Mouse (Mus musculus) adrenal gland, postnatal 4 days (tissue): ENCODE measurements around the gene Hacl1. TPM values are rescaled to one million over a fixed set of nuclear protein-coding genes. Genes with fewer than 3 reads are reported as not detected.

Source experiments
- DNase-seq, 2 experiments: peaks; one replicate each; pipeline ENCODE4 v3.0.0; 2021 to 2022; ENCODE audit warnings: low spot score in 2 of 2, mixed read lengths in 2 of 2
- total RNA-seq, 2 experiments: library from RNA; stranded (reverse); gene quantifications; 2 replicates each; pipeline ENCODE4 v1.2.3; 2021

Gene Hacl1
- total RNA-seq, 2 experiments from 2014 or later: 75.9 to 86.7 TPM

GRCm38 (mm10) chr14:31662555-31663211, 21.6 kb upstream of the Hacl1 start:
- DNase-seq: no peak

- DNase-seq: peak; percentile 37 to 61
Observed at GRCm38 (mm10) chr14:31661671-31662554, 20.8 kb upstream of the Hacl1 start.

GRCm38 (mm10) chr14:31660312-31661093, 19.4 kb upstream of the Hacl1 start:
- DNase-seq: no peak

- DNase-seq: no peak
Observed at GRCm38 (mm10) chr14:31659501-31660181, 18.6 kb upstream of the Hacl1 start.

GRCm38 (mm10) chr14:31658126-31658680, 17.1 kb upstream of the Hacl1 start:
- no peak for DNase-seq

- peak in 1 of 2 experiments; percentile 58 for DNase-seq
Observed at GRCm38 (mm10) chr14:31656857-31657645, 16.0 kb upstream of the Hacl1 start.

GRCm38 (mm10) chr14:31656386-31656785, 15.3 kb upstream of the Hacl1 start:
- DNase-seq: no peak

GRCm38 (mm10) chr14:31655406-31655805, 14.3 kb upstream of the Hacl1 start:
- DNase-seq: no peak

- DNase-seq: no peak
Observed at GRCm38 (mm10) chr14:31654816-31655215, 13.7 kb upstream of the Hacl1 start.

GRCm38 (mm10) chr14:31653101-31653875, 12.2 kb upstream of the Hacl1 start:
- DNase-seq: no peak

- DNase-seq: no peak
Observed at GRCm38 (mm10) chr14:31652624-31653023, 11.5 kb upstream of the Hacl1 start.

- DNase-seq: no peak
Observed at GRCm38 (mm10) chr14:31652106-31652505, 11.0 kb upstream of the Hacl1 start.

GRCm38 (mm10) chr14:31651206-31651605, 10.1 kb upstream of the Hacl1 start:
- DNase-seq: no peak

- no peak for DNase-seq
Observed at GRCm38 (mm10) chr14:31650347-31650746, 9.3 kb upstream of the Hacl1 start.

GRCm38 (mm10) chr14:31647991-31648390, 6.9 kb upstream of the Hacl1 start:
- DNase-seq: no peak

- DNase-seq: no peak
Observed at GRCm38 (mm10) chr14:31645920-31646319, 4.8 kb upstream of the Hacl1 start.

- no peak for DNase-seq
Observed at GRCm38 (mm10) chr14:31644931-31645547, 4.0 kb upstream of the Hacl1 start.

- no peak for DNase-seq
Observed at GRCm38 (mm10) chr14:31644183-31644830, 3.2 kb upstream of the Hacl1 start.
